Mouse (Mus musculus): ENCODE measurements around the gene Rabgap1l. TPM values are rescaled to one million over a fixed set of nuclear protein-coding genes. Genes with fewer than 3 reads are reported as not detected.

Rabgap1l gene
- polyA plus RNA-seq, 1 experiment from 2014 or later = 31.4 TPM

DNA sequence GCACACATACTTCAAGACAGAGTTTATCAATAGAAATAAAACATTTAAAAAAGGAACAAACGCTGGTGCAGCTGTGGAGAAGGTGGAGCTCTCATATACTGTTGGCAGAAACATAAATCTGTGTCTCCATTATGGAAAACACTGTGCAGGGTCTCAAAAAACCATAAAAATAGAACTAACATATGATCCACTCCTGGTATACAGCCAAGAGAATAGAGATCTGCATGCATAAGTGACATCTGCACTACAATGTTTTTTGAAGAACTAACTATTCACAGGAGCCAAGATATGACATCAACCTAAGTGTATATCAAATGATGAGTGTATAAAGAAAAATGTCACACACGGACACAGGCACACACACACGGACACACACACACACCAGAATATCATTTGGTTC is 426.4 kb downstream of the Rabgap1l start:
- H3K4me3 ChIP-seq (ENCODE audit: low read depth, low read length) = no peak overlapping the region
- no peak overlapping the region for H3K9ac ChIP-seq (replicated peaks; ENCODE audit: low read depth)
- 53% methylated on average over 3 of the region's 3 CpGs for WGBS
- no peaks in the 10 kb centered on the region for H3K9me3 ChIP-seq (ENCODE audit: low read length)
- H3K36me3 ChIP-seq (ENCODE audit: insufficient read depth, low read length) = no peaks in the 10 kb centered on the region
- no peaks in the 10 kb centered on the region for H3K4me1 ChIP-seq (ENCODE audit: insufficient read depth, low read depth, low read length)
- no peak for DNase-seq (ENCODE audit: low spot score)
- no peak for ATAC-seq
- no peaks in the 10 kb centered on the region for H3K27me3 ChIP-seq (replicated peaks; ENCODE audit: insufficient read depth, low read length)
- no peak overlapping the region for H3K4me2 ChIP-seq (replicated peaks; ENCODE audit: low read depth, low read length)
- no peak for TF ChIP-seq EP300 (IDR thresholded peaks at IDR 0.05)
- TF ChIP-seq CTCF (IDR thresholded peaks at IDR 0.05) = no peak
- H3K27ac ChIP-seq (ENCODE audit: low read length) = no peak overlapping the region

DNA sequence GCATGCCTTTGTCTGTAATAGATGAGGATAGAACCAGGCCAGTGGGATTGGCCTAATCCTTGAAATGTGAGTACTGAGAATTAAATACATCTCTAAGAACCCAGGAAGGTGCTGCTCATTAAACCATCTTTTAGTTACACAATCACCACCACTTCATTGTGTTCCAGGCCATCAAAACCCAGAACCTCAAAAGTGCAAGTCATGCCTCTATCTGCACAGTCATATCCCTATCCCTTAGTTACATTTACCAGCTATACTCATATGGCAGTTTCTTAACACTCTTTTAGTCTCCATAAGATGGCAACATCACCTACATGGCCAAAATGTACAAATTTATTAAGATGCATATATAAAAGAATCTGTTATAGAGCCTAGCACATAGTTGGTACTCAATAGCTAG is 435.7 kb downstream of the Rabgap1l start:
- TF ChIP-seq EP300 (IDR thresholded peaks at IDR 0.05) = no peak
- H3K4me2 ChIP-seq (replicated peaks; ENCODE audit: low read depth, low read length) = no peak overlapping the region
- no peaks in the 10 kb centered on the region for H3K27me3 ChIP-seq (replicated peaks; ENCODE audit: insufficient read depth, low read length)
- H3K36me3 ChIP-seq (ENCODE audit: insufficient read depth, low read length) = no peaks in the 10 kb centered on the region
- H3K9me3 ChIP-seq (ENCODE audit: low read length) = no peaks in the 10 kb centered on the region
- no peak overlapping the region for H3K9ac ChIP-seq (replicated peaks; ENCODE audit: low read depth)
- H3K27ac ChIP-seq (ENCODE audit: low read length) = no peak overlapping the region
- DNase-seq (ENCODE audit: low spot score) = no peak
- no peak overlapping the region for H3K4me3 ChIP-seq (ENCODE audit: low read depth, low read length)
- no peaks in the 10 kb centered on the region for H3K4me1 ChIP-seq (ENCODE audit: insufficient read depth, low read depth, low read length)
- ATAC-seq = no peak

GRCm38 (mm10) chr1:160353732-160354455 is 439.1 kb downstream of the Rabgap1l start:
- H3K27me3 ChIP-seq (replicated peaks; ENCODE audit: insufficient read depth, low read length) = no peaks in the 10 kb centered on the region
- no peak overlapping the region for H3K9ac ChIP-seq (replicated peaks; ENCODE audit: low read depth)
- no peak overlapping the region for H3K4me3 ChIP-seq (ENCODE audit: low read depth, low read length)
- ATAC-seq = no peak
- 69% methylated on average over 6 of the region's 6 CpGs for WGBS
- H3K4me1 ChIP-seq (ENCODE audit: insufficient read depth, low read depth, low read length) = 0 out of 2 replicates have a peak, but pooled peaks cover 3% of the 10 kb centered on the region
- TF ChIP-seq EP300 (IDR thresholded peaks at IDR 0.05) (no peak), CTCF (IDR thresholded peaks at IDR 0.05) (no peak)
- no peak overlapping the region for H3K4me2 ChIP-seq (replicated peaks; ENCODE audit: low read depth, low read length)
- peak; percentile 22 for DNase-seq (ENCODE audit: low spot score)
- H3K36me3 ChIP-seq (ENCODE audit: insufficient read depth, low read length) = no peaks in the 10 kb centered on the region
- H3K9me3 ChIP-seq (ENCODE audit: low read length) = no peaks in the 10 kb centered on the region
- no peak overlapping the region for H3K27ac ChIP-seq (ENCODE audit: low read length)

- no peaks in the 10 kb centered on the region for H3K27me3 ChIP-seq (replicated peaks; ENCODE audit: insufficient read depth, low read length)
- H3K4me1 ChIP-seq (ENCODE audit: insufficient read depth, low read depth, low read length) = 0 out of 2 replicates have a peak, but pooled peaks cover 3% of the 10 kb centered on the region
- TF ChIP-seq CTCF (IDR thresholded peaks at IDR 0.05) (no peak), EP300 (IDR thresholded peaks at IDR 0.05) (no peak)
- no peak overlapping the region for H3K4me3 ChIP-seq (ENCODE audit: low read depth, low read length)
- H3K9ac ChIP-seq (replicated peaks; ENCODE audit: low read depth) = no peak overlapping the region
- 36% methylated on average over 4 of the region's 4 CpGs for WGBS
- no peaks in the 10 kb centered on the region for H3K36me3 ChIP-seq (ENCODE audit: insufficient read depth, low read length)
- no peak overlapping the region for H3K27ac ChIP-seq (ENCODE audit: low read length)
- H3K4me2 ChIP-seq (replicated peaks; ENCODE audit: low read depth, low read length) = no peak overlapping the region
- ATAC-seq (no peak), DNase-seq (ENCODE audit: low spot score) (no peak)
- H3K9me3 ChIP-seq (ENCODE audit: low read length) = no peaks in the 10 kb centered on the region
These were observed 440.7 kb downstream of the Rabgap1l start for GRCm38 (mm10) chr1:160352309-160352708.

- 1% methylated on average over 10 of the region's 10 CpGs for WGBS
- peak; percentile 62; the same call in 1 of the 2 replicates for ATAC-seq
- no peak overlapping the region for H3K27ac ChIP-seq (ENCODE audit: low read length)
These were observed 441.2 kb downstream of the Rabgap1l start for GRCm38 (mm10) chr1:160351880-160352234.

DNA sequence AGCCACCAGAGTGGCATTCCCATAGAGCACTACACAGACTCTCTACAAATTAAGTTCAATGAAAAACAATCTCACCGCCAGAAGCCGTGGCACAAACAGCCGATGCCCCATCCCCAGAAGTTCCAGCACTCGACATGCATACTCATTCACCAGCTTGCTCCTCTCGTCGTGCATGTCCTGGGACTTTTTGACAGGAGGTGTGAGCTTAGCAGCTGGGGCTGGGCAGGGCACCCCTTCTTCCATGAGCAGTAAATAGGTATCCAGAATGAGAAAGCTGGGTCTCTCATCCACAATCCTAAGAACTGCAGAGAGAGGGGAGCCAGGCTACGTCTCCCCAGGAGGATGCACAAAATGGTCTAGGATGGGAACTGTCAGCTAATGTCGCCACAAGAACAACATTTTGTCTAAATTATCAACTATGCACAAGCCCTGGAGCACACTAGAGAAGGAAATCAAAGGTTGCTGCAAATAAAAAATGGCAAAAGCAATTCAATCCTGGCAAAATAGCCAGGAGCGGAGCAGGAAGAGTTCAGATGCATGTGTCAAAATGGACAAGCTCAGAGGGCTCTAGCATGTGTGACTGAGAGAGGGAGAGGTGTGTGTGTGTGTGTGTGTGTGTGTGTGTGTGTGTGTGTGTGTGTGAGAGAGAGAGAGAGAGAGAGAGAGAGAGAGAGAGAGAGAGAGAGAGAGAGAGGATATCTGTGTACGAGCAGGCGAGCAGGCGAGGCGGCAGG is 441.7 kb downstream of the Rabgap1l start:
- H3K27me3 ChIP-seq (replicated peaks; ENCODE audit: insufficient read depth, low read length) = no peaks in the 10 kb centered on the region
- no peak overlapping the region for H3K9ac ChIP-seq (replicated peaks; ENCODE audit: low read depth)
- peak overlapping the region; percentile 17; the same call in 1 of the 2 replicates for H3K4me3 ChIP-seq (ENCODE audit: low read depth, low read length)
- no peak for DNase-seq (ENCODE audit: low spot score)
- no peaks in the 10 kb centered on the region for H3K36me3 ChIP-seq (ENCODE audit: insufficient read depth, low read length)
- H3K9me3 ChIP-seq (ENCODE audit: low read length) = no peaks in the 10 kb centered on the region
- TF ChIP-seq CTCF (IDR thresholded peaks at IDR 0.05) (no peak), EP300 (IDR thresholded peaks at IDR 0.05) (no peak)
- 0 out of 2 replicates have a peak, but pooled peaks cover 3% of the 10 kb centered on the region for H3K4me1 ChIP-seq (ENCODE audit: insufficient read depth, low read depth, low read length)
- H3K4me2 ChIP-seq (replicated peaks; ENCODE audit: low read depth, low read length) = peak overlapping the region; percentile 53
- WGBS = 21% methylated on average over 13 of the region's 13 CpGs
- H3K27ac ChIP-seq (ENCODE audit: low read length) = no peak overlapping the region
- ATAC-seq = no peak

More at GRCm38 (mm10) chr1:160351880-160352234, 441.2 kb downstream of the Rabgap1l start:
- Histone ChIP-seq H3K4me2 (replicated peaks; ENCODE audit: low read depth, low read length) (peak overlapping the region; percentile 53), H3K27me3 (replicated peaks; ENCODE audit: insufficient read depth, low read length) (no peaks in the 10 kb centered on the region), H3K4me1 (ENCODE audit: insufficient read depth, low read depth, low read length) (0 out of 2 replicates have a peak, but pooled peaks cover 3% of the 10 kb centered on the region), H3K4me3 (ENCODE audit: low read depth, low read length) (peak overlapping the region; percentile 17; the same call in 1 of the 2 replicates), H3K36me3 (ENCODE audit: insufficient read depth, low read length) (no peaks in the 10 kb centered on the region), H3K9me3 (ENCODE audit: low read length) (no peaks in the 10 kb centered on the region), H3K9ac (replicated peaks; ENCODE audit: low read depth) (0 out of 2 replicates have a peak overlapping the region, but pooled peaks have one; percentile 34)
- DNase-seq (ENCODE audit: low spot score) = peak; percentile 55
- no peak for TF ChIP-seq EP300 (IDR thresholded peaks at IDR 0.05)
- no peak for TF ChIP-seq CTCF (IDR thresholded peaks at IDR 0.05)
